10 mouse cellular contexts compared by ENCODE assay signal in the genomic region with DNA sequence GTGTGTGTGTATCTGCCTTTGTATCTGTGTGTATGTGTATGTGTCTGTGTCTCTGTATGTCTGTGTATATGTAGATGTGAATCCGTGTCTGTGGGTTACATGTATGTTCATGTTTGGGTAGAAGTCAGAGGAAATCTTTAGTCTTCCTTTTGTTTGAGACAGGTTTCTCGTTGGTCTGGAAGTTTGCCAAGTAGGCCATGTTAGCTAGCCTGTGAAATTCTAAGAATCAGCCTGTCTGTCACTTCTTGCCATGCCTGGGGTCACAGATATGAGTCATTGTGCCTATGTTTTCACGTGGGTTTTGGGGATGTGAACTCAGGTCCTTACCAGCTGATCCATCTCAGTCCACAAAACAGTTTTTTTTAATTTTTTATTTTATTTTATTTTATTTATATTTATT.
A peak's percentile ranks its signal among the peaks of the same experiment; 100 is the strongest.
DNase-seq lines count a peak whose midpoint lies in the region; ATAC-seq and TF ChIP-seq lines count a peak whose summit lies in the region.
"Had no signal": no experiment of that assay in that cellular context is flagged by ENCODE, and none has a peak within 500 bp of the region (broad histone marks: within the 10 kb centered on the region; RNA-seq: fewer than 3 reads in every experiment).

No protein-coding gene starts in this region.

- no peaks in the 10 kb centered on the region for H3K27me3 ChIP-seq in kidney, embryonic 16.5 days (ENCODE audit: insufficient read depth, low read length)
- H3K27me3 ChIP-seq in hindbrain, postnatal 0 days (ENCODE audit: insufficient read depth, low read length): no peaks in the 10 kb centered on the region
- H3K27me3 ChIP-seq: embryonic facial prominence, embryonic 12.5 days had no signal

- no peaks in the 10 kb centered on the region for H3K9me3 ChIP-seq in kidney, embryonic 16.5 days (ENCODE audit: low read length)
- H3K9me3 ChIP-seq in hindbrain, postnatal 0 days (ENCODE audit: low read length): no peaks in the 10 kb centered on the region
- H3K9me3 ChIP-seq: embryonic facial prominence, embryonic 12.5 days had no signal

- no peak overlapping the region for H3K4me3 ChIP-seq in kidney, embryonic 16.5 days (ENCODE audit: low read length)
- no peak overlapping the region for H3K4me3 ChIP-seq in hindbrain, postnatal 0 days (ENCODE audit: low read length)
- H3K4me3 ChIP-seq: embryonic facial prominence, embryonic 12.5 days had no signal

- H3K9ac ChIP-seq in kidney, embryonic 16.5 days (replicated peaks; ENCODE audit: low read length): no peak overlapping the region
- H3K9ac ChIP-seq in hindbrain, postnatal 0 days (replicated peaks; ENCODE audit: low read length): no peak overlapping the region
- H3K9ac ChIP-seq: embryonic facial prominence, embryonic 12.5 days; liver, embryonic 14.5 days had no signal

- no peak for TF ChIP-seq CTCF in hindbrain, postnatal 0 days (IDR thresholded peaks at IDR 0.05; ENCODE audit: low read depth)

- no peak overlapping the region for H3K4me2 ChIP-seq in kidney, embryonic 16.5 days (replicated peaks; ENCODE audit: low read depth, low read length)
- no peak overlapping the region for H3K4me2 ChIP-seq in hindbrain, postnatal 0 days (ENCODE audit: low read depth, low read length)
- H3K4me2 ChIP-seq: embryonic facial prominence, embryonic 12.5 days had no signal

- no peaks in the 10 kb centered on the region for H3K4me1 ChIP-seq in kidney, embryonic 16.5 days (ENCODE audit: insufficient read depth, low read length)
- peaks cover 6% of the 10 kb centered on the region; the same call in 1 of the 2 replicates for H3K4me1 ChIP-seq in hindbrain, postnatal 0 days (ENCODE audit: insufficient read depth, low read length)
- H3K4me1 ChIP-seq: embryonic facial prominence, embryonic 12.5 days had no signal

- intact Hi-C loops in heart, postnatal 10 days (cut with DNase I): no loop called here

- 63% methylated on average over 3 of the region's 3 CpGs for WGBS in kidney, embryonic 16.5 days
- 26% methylated on average over 3 of the region's 3 CpGs for WGBS in hindbrain, postnatal 0 days

- ATAC-seq in kidney, embryonic 16.5 days (ENCODE audit: low FRiP score, low TSS enrichment): no peak
- no peak for ATAC-seq in hindbrain, postnatal 0 days

- peak; percentile 24 for DNase-seq in cerebellum, adult 9-11 months
- DNase-seq in cerebellum, postnatal 36 days: no peak
- DNase-seq in kidney, adult 9 months: peak; percentile 8
- peak; percentile 7 for DNase-seq in 416B (ENCODE audit: low read depth)
- DNase-seq in hindbrain, postnatal 0 days (ENCODE audit: low spot score): peak; percentile 78
- DNase-seq in gastrocnemius, postnatal 10 days: no peak
- no peak for DNase-seq in heart, postnatal 10 days

- H3K27ac ChIP-seq in kidney, embryonic 16.5 days (ENCODE audit: low read length): no peak overlapping the region
- peak overlapping the region; percentile 51; the same call in 1 of the 2 replicates for H3K27ac ChIP-seq in hindbrain, postnatal 0 days
- H3K27ac ChIP-seq: embryonic facial prominence, embryonic 12.5 days; liver, embryonic 14.5 days had no signal

- no peaks in the 10 kb centered on the region for H3K36me3 ChIP-seq in kidney, embryonic 16.5 days (ENCODE audit: insufficient read depth, low read length)
- no peaks in the 10 kb centered on the region for H3K36me3 ChIP-seq in hindbrain, postnatal 0 days (ENCODE audit: insufficient read depth, low read length)
- H3K36me3 ChIP-seq: embryonic facial prominence, embryonic 12.5 days had no signal

Comparison
In these comparisons a context has a peak if more than half of its experiments do, and no peak if none do; other contexts are left out.
1. DNase-seq: peak in cerebellum, adult 9-11 months (single experiment), kidney, adult 9 months (single experiment), 416B (single experiment) and hindbrain, postnatal 0 days (single experiment); none in cerebellum, postnatal 36 days (0 of 2), gastrocnemius, postnatal 10 days (single experiment) and heart, postnatal 10 days (0 of 2).